Mouse (Mus musculus) adrenal gland, postnatal 4 days (tissue): ENCODE results near the gene Pidd1. TPM values are rescaled to one million over a fixed set of nuclear protein-coding genes. Genes with fewer than 3 reads are reported as not detected.
"Not testable (repeated sequence)": the region's sequence is repeated elsewhere in the genome, so short reads cannot be mapped to it uniquely, and the experiment has no call there.

Experiments used
- DNase-seq, 2 experiments: peaks; one replicate each; pipeline ENCODE4 v3.0.0; 2021 to 2022; ENCODE audit warnings: low spot score in 2 of 2, mixed read lengths in 2 of 2
- total RNA-seq, 2 experiments: library from RNA; stranded (reverse); gene quantifications; 2 replicates each; pipeline ENCODE4 v1.2.3; 2021

Pidd1 gene
- total RNA-seq, 2 experiments from 2014 or later = 8.4 to 12.6 TPM

DNA sequence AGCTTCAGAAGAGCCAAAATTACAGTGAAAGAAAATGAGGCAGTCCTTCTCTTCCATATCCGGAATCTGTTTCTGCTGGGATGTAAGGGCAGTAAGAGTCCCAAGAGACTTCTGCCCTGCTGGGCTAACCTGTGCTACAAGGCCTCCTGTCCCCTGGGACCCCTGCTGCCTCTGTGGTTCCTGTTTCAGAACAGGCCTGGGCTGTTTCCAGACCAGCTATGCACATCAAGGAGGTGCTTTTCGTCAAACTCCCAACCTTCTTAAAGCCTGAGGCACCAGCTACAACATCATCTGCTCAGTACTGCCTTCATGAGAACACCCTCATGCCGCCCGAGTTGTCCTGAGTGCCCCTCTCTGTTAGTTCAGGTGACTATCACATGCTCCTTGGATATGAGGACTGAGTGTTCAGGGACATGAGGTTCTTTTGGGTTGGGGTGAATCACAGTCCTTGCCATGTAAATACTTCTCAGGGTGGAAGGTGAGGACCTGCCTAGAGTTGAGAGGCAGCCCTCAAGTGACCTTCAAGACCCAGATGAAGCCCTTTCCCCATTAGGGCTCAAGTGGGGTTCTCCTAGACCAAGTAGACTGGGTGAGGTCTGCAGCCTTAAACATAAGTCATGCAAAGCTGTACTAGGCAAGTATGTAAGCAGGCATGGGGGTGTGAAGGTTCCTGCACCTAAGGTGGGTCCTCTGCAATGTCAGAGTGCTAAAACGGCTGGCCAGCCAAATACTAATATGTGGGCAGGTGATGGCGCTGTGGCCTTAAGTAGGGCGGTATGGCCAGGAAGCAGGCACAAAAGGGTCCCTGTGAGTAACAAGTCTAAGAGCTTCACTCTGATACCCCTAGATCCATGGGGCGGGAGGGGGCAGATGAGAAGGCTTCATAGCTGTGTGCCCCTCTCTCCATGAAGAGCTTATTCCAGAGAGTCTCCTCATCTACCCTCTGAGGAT, 25.8 kb downstream of the Pidd1 start:
- no peak for DNase-seq

DNA sequence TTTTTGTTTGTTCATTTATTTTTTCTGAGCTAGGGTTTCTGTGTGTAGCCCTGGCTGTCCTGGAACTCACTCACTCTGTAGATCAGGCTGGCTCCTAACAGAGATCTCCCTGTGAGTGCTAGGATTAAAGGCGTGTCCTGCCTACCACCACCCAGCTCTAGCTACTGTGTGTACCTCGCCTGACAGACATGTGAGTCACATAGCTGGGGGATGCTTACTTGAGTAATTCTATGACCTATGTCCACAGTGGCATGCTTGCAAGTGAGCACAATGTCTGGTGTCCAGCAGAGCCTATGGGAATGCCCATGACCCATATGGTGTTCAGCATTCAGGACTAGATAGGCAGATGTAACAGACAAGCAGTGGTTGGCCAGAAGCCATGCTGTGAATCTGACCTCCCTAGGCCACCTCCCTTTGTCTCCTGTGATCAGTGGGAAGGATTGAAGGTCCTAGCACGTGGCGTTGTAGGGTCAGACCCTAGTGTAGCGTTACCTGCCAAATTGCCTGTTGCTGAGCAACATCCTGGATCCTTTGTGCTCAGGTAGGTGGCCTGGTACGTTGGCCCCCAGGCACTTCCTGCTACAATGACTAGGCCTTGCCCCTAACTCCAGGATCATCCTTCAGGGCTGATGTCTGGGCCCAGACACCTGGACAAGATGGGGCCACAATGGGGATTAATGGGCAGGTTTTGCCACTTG, 27.5 kb downstream of the Pidd1 start:
- DNase-seq = no peak

DNA sequence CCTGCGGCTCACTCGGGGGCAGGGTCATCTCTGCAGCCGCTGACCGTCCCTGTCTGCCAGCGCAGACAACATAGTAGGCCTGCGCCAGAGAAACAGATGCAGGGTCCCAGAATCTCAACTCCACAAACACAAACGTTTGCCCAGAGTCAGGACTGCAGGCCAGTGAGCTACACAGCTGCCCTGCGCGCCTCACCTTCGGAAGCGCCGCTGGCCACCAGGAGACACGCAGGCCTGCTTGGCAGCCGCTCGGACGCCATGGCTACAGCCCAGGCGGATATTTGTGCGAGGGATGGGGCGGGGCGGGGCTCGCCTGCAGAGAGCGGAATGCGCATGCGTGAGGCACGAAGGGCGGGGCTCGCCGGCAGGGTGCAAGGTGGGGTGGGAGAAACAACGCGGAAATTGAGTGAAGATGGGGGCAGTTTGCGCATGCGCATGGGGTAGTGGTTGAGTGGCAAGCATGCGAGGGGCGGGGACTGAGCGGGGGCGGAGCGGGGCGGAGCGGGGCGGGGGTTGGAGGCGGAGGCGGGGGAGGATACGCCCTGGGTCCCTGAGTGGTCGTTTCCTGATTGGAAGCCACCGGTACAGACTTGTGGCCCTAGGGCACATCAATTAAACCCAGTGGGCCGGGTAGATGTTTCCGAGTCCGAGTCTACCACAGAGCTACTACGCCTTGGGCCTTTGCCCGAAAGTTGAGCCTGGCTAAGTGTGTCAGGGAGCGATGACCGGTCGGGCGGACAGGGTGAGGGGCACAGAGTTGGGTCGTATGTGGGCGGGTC, 29.8 kb downstream of the Pidd1 start, which contains the start of gene Gatd1:
Gene Gatd1 (minus strand): TSS at position 328 of the 776 bp plus-strand sequence.
- peak; percentile 99 to 100 for DNase-seq

DNA sequence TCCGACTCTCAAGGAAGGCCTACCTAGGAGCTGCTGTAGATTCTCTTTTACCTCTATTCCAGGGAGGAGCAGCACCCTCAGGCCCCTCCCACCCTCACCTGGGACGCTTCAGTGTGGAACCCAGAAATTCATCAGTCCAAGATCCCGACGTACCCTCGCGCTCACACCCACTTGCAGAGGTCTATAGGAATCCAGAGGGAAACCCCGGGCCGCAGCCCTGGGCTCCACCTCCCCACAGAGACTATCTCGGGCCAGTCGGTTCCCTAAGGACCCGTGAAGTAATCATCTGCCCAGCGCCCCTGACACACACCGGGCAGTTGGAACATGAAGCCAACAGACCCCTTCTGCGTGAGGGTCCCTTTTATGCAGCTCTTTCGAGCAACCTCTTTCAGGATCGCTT, 30.5 kb downstream of the Pidd1 start:
- no peak for DNase-seq

DNA sequence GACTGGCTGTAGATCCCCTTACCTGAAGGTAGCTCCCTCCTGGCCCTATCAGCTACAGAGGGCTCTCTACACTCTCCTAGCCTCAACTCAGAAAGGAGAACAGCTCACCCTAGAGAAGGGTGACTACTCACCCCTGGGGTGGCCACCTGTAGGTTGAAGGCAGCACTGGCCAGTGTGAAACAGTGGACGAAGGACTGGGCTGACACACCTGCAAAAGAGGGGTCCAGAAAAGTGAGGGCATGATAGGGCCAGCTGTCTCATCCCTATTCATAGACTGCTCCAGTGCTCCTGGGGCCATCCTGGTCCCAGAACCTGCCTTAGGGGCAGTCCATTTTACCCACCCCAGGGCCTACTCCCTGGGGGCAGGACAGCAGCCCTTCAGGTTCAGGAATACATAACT, 32.2 kb downstream of the Pidd1 start:
- no peak for DNase-seq

DNA sequence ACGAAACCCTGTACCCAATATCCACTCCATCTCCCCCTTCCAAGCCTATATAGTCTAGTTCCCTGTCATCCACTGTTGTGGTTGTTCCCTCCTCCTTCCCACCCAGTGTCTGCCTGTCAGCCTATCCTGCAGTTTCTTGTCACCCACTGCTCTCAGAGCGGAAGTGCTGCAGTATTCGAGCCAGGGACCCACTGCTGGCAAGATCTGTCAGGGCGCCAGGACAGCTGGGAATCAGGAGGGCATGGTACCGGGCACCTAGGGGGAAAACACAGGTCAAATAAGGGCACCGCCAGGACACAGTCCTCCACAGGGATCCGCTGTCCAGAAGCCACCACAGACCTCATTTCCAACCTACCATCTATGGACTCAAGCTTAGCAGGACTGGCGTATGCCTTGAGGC, 33.2 kb downstream of the Pidd1 start:
- DNase-seq = no peak

DNA sequence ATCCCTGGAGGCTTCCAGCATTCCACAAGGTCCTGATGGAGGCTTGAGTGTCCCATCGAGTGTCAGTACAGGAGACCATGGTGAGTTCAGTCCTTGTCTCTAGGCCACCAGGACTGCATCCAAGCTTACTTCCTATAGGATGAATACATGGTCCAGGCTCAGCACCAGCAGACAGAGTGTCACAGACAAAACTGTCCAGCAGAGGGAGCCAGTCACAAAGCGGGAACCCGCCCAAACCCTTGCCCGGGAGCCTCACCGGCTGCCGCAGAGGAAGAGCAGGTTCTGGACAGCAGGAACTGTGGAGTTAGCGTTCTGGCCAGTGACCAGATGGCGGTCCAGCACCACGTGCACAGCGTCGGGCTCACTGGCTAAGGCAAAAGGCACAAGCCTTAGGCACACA, 35.0 kb downstream of the Pidd1 start:
- peak; percentile 68 to 77 for DNase-seq

DNA sequence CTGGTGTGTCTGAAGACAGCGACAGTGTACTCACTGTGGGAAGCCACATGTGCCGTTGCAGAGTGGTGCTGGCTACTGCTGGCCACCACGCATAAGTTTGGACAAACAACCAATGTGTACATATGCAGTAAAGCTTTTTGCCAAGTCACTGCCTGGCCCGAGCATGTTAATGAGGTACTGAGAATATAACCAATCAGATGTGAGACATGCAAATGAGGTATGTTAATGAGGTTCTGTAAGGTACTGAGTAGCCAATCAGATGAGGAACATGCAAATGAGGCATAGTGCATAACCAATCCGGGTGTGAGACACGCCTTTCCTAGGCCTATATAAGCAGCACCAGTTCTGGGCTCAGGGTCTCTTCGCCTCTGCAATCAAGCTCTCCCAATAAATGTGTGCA, 36.2 kb downstream of the Pidd1 start:
- not testable (repeated sequence) for DNase-seq

DNA sequence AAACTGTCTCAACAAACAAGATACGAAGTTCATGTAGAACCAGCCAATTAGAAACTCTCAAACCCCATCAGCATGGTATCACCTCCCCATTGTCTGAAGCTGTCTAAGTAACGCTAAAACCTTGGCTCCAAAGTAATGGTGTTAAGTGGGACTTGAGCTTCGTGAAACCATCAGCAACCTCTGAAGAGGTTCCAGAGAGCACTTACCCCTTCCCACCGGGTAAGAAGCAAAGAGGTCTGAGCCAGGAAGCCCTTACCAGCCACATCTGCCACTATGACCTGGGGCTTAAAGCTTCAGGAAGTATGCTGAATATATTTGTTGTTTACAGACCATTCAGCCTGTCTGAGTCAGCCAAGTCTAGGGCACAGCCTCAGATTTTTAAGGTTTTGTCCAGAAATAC, 38.4 kb downstream of the Pidd1 start:
- DNase-seq = no peak

DNA sequence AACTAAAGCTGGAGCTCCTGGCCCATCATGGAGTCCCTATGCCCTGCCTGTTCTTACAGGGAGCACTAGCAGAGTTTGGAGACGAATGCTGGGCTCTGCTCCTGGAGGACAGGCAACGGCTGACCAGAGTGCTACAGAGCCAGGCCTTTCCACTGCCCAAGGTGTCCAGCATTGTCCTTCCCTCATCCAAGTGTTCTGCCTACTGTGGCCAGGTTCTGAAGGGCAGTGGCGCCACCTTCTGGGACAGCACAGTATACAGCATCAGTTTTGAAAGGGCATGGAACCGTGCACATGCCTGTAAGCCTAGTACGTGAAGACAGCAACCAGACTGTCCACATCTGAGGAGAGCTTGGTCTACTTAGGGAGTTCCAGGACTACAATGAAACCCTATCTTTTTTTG, 40.5 kb downstream of the Pidd1 start:
- peak in 1 of 2 experiments; percentile 49 for DNase-seq

DNA sequence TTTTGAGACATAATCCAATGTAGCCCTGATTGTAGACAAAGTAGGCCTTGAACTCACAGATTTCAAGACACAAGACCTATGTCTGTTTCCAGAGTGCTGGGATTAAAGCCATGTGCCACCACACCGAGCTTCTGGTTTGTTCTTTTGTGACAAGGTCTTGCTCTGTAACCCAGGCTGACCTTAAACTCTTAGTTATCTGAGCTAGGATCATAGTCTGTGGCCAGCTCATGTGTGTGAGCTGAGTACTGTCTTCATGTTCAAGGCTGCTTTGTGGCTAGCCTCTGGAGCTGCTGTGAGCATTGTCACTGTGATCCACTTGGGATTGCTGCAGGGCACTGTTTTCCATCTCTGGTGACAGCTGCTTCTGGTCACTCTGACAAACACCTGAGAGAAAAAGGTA, 48.5 kb downstream of the Pidd1 start:
- DNase-seq = no peak

DNA sequence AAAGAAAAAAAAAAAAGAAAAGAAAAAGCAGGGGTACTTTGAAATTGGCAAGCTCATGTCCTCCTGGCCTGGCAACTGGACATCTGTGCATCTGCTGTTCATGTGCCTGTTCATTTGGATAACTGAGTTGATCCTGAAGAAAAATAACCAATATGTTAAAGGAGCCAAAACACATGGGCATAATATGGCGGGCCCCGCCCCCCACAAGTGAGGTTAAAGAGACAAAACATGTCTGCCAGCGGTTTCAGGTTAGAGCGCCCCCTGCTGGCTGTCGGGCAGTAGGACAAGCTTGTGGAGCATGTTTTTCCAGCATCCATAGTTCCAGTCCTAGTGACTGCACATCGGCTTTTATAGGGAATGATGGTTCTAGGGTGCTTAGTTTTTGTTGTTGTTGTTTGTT, 49.1 kb downstream of the Pidd1 start:
- DNase-seq = peak; percentile 45 to 76

DNA sequence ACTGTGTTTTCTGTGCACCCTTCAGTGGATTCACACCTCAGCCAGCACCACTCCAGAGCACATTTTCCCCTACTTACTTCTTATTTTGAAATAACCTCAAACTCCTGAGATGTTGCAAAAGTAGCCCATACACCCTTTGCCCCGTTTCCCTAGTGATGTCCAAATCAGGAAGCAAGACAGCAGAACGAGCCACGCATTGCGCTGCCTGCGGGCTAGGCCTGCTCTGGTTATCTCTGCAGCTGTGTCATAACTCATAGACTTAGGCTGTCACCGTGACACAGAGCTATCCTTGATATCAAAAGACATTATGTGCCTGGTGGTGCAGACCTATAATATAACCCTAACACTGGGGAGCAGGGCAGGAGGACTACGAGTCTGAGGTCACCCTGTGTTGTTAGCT, 49.7 kb downstream of the Pidd1 start:
- no peak for DNase-seq

DNA sequence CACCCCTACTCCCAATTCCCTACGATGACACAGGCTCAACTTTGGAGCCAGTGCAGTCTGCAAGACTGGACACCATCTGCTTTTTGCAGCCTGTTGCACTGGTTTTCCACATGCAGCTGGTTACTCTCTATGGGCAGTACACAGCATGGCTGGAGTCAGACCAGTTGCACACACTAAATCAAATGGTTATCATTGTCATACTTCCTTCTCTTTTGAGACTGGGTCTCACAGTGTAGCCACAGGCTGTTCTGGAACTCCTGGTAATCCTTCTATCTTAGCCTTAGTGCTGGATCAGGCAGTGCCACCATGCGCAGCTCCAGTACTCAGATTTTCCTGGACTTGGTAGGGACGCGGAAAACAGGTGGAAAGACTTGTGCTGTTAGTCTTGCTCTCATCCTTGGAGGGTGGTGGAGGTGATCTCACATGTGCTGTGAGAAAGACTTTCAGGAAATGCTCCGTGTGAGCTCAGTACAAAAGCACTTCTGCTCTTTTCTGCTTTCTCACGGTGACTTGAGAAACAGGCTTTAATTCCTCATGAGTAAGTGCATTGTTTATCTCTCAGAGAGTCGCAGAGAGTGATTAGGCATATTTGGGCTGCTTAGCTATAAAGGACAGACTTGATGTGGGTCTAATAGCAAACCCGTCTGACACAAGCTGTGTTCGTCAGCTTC, 51.1 kb downstream of the Pidd1 start:
- no peak for DNase-seq

DNA sequence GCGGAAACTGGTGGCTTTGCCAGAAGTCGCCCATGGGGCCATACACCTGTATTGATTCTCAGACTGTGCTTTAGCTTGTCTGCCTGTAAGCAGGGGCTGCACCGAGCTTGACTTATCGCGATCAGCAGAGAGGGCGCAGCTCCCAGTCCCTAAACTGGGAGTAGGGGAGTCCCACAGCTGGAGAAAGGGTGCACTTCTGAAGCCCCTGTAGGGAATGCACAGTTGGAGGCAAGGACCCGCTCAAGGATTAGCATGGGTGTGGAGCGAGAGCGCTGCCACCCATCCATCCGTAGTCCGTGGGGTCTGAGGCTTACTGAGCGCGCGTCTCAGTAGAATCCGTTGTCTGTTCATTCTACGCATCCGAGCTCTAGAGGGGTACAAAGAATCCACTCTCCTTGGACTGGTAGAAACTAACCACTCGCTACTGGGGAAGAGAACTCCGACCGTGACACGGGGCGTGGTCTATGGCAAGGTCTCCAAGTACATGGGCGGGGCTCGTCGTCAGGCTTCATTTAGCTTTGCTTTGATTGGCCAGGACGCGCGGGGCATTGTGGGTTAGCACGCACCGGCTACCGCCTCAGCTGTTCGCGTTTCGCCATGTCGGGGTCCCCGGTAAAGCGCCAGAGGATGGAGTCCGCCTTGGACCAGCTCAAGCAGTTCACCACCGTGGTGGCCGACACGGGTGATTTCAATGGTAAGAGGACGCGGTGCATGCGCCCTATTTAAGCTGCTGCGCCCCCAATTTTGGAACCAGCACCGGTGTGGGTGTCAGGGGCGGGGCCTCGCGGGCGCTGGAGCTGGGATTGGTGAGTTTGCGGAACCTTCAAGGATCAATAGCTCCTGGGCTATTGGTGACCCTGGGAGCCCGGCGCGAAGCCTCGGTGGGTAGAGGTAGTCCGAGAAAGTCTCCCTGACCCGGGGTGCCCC, 51.9 kb downstream of the Pidd1 start, which contains the start of gene Taldo1:
Gene Taldo1 (plus strand): TSS at position 575 of the 927 bp plus-strand sequence.
- peak; percentile 92 to 93 for DNase-seq

DNA sequence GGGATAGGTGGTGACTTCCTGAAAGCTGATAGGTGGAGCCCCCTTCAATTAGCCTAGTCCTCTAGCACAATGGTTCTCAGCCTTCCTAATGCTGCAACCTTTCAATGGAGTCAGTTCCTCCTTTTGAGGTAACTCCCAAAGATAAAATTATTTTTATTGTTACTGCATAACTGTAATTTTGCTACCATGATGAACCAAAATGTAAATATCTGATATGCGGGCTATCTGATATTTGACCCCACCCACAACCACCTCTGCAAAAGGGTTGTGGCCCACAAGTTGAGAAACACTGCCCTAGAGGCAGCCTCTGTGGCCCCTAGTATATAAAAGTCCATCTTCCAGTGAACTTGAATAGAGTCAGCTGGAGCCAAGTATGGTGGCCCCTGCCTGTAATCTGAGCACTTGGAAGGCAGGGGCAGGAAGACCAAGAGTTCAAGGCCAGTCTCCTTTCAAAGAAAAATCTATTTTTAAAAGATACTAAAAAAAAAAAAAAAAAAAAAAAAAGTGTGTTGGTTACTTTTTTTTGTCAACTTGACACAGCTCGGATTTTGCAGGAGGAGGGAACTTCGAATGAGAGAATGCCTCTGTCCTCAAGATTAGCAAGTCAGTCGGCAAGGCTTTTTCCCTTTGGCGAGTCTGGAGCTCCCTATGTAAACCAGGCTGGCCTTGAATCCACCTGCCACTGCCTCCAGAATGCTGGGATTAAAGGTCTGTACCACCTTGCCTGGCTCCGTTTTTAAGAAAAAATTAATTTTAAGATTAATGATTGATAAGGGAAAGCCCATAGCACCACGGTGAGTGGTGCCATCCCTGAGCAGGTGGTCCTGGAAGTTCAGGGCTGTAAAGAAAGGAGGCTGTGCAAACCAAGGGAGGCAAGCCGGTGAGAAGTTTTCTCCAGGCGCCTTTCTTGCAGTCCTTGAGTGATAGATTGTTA, 53.2 kb downstream of the Pidd1 start:
- no peak for DNase-seq

DNA sequence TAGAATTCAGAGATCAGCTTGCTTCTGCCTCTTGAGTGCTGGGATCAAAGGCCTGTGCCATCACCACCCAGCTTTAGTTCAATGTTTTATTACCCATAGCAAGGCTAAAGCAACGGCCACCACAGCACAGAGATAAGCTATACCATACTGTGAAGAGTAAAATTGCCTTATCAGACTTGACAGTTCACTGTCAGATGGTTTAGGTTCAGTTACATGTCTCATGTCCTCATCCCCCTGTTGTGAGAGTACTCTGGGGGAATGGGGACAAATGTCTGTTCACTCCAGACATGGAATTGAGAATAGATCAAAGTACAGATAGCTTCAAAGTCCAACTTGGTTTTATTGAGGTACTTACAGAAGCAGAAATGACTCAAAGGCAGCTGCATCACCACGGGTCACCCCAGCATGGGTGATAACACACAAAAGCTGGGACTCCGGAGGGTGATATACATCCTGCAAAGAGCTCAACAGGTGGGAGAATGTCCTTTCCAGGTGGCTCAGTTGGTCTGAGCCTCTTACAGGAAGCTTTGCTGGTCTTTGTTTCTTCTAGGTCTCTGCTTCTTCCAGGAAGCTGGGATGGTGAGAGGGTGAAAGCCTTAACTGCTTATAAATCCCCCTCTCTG, 55.2 kb downstream of the Pidd1 start:
- no peak for DNase-seq
